Mouse (Mus musculus) intestine, postnatal 0 days (tissue): Measurements from ENCODE around the gene Dnajc4. TPM values are rescaled to one million over a fixed set of nuclear protein-coding genes. Genes with fewer than 3 reads are reported as not detected.

ENCODE experiments used
- ATAC-seq: fragments of 200-750 bp; cut with Nextera tagmentation; 2 replicates; pipeline ENCODE4 v1.8.0; 2017; ENCODE audit warnings: mild to moderate bottlenecking, moderate TSS enrichment, moderate library complexity
- H3K27ac ChIP-seq: fragments of 300-500 bp; sonication (generic); 2 replicates; pipeline ENCODE4 v1.5.1; 2014; ENCODE audit warnings: mild to moderate bottlenecking, low read depth, low read length, moderate library complexity
- H3K27me3 ChIP-seq: fragments of 300-500 bp; sonication (generic); replicated peaks from 2 replicates; pipeline ENCODE4 v1.6.1; 2014; ENCODE audit warnings: low read length, mixed read lengths; ENCODE audit not compliant: control insufficient read depth, insufficient read depth
- H3K36me3 ChIP-seq: fragments of 300-500 bp; sonication (generic); 2 replicates; pipeline ENCODE4 v1.6.1; 2014; ENCODE audit warnings: mild to moderate bottlenecking, moderate library complexity; ENCODE audit not compliant: control insufficient read depth, insufficient read depth
- H3K4me1 ChIP-seq: fragments of 300-500 bp; sonication (generic); replicated peaks from 2 replicates; pipeline ENCODE4 v1.6.1; 2014; ENCODE audit warnings: antibody characterized with exemption, low read length, mixed read lengths; ENCODE audit not compliant: control insufficient read depth, insufficient read depth
- H3K4me2 ChIP-seq: fragments of 300-500 bp; sonication (generic); replicated peaks from 2 replicates; pipeline ENCODE4 v1.6.1; 2014; ENCODE audit warnings: low read depth, mild to moderate bottlenecking, moderate library complexity
- H3K4me3 ChIP-seq: fragments of 300-500 bp; sonication (generic); 2 replicates; pipeline ENCODE4 v1.5.1; 2014; ENCODE audit warnings: low read depth, low read length
- H3K9ac ChIP-seq: fragments of 300-500 bp; sonication (generic); 2 replicates; pipeline ENCODE4 v1.6.1; 2014; ENCODE audit warnings: mild to moderate bottlenecking, low read depth, low read length
- H3K9me3 ChIP-seq: fragments of 300-500 bp; sonication (generic); 2 replicates; pipeline ENCODE4 v1.6.1; 2016; ENCODE audit warnings: mixed run types; ENCODE audit not compliant: control insufficient read depth
- CTCF ChIP-seq: sonication (generic); IDR thresholded peaks from 2 replicates; pipeline ENCODE4 v1.5.1; 2016; ENCODE audit warnings: low read depth, mild to moderate bottlenecking, control low read depth, antibody characterized with exemption, moderate library complexity
- WGBS: fragments of 180-500 bp; shearing (Covaris S2); extraction: QIAGEN DNeasy Blood & Tissue Kit; methylation state at CpG from one replicate; pipeline ENCODE4 v1.1.7; 2014; 5-methylcytosine and 5-hydroxymethylcytosine counted together
- polyA plus RNA-seq: library from polyadenylated mRNA; unstranded; fragments of >200 nt; fragmentation: Nextera tagmentation; extraction: Ambion mirVana; gene quantifications from 2 replicates; pipeline ENCODE4 v1.2.1, GENCODE M21; 2015

Gene Dnajc4
- polyA plus RNA-seq, 1 experiment from 2014 or later: 32.3 TPM

GRCm38 (mm10) chr19:6939106-6940002 lies 53.0 kb downstream of the Dnajc4 start:
- H3K9ac ChIP-seq: no peak overlapping the region
- TF ChIP-seq CTCF: no peak
- no peak overlapping the region for H3K4me3 ChIP-seq
- WGBS: 89% methylated on average over 20 of the region's 20 CpGs
- no peaks in the 10 kb centered on the region for H3K9me3 ChIP-seq
- peak overlapping the region; percentile 28; the same call in 1 of the 2 replicates for H3K27ac ChIP-seq
- H3K27me3 ChIP-seq: peaks cover 18% of the 10 kb centered on the region
- no peaks in the 10 kb centered on the region; the same call in 1 of the 2 replicates for H3K36me3 ChIP-seq
- H3K4me1 ChIP-seq: no peaks in the 10 kb centered on the region
- ATAC-seq: no peak
- H3K4me2 ChIP-seq: no peak overlapping the region

Other genes starting within 250 kb of the Dnajc4 start
- gene Rps6ka4, start 151.9 kb downstream of the Dnajc4 start, polyA plus RNA-seq: 15.7 and 16.7 TPM in 2 replicates
- 1.4 and 1.7 TPM in 2 replicates for gene Ccdc88b, start 134.4 kb downstream of the Dnajc4 start, polyA plus RNA-seq
- 52.0 and 54.4 TPM in 2 replicates for gene Trmt112, start 82.9 kb downstream of the Dnajc4 start, polyA plus RNA-seq
- gene Prdx5, start 82.5 kb downstream of the Dnajc4 start, polyA plus RNA-seq: 910 and 912 TPM in 2 replicates
- 63.6 TPM in 2 replicates for gene Esrra, start 70.8 kb downstream of the Dnajc4 start, polyA plus RNA-seq
- gene Catsperz, start 67.2 kb downstream of the Dnajc4 start, polyA plus RNA-seq: 0.65 and 0.76 TPM in 2 replicates
- 0.21 and 0.38 TPM in 2 replicates for gene Kcnk4, start 58.1 kb downstream of the Dnajc4 start, polyA plus RNA-seq
- 66.2 and 70.1 TPM in 2 replicates for gene Bad, start 50.7 kb downstream of the Dnajc4 start, polyA plus RNA-seq
- 20.0 and 20.9 TPM in 2 replicates for gene Gpr137, start 50.1 kb downstream of the Dnajc4 start, polyA plus RNA-seq
- gene Ppp1r14b, start 17.6 kb downstream of the Dnajc4 start, polyA plus RNA-seq: 102 and 105 TPM in 2 replicates
- 107 and 123 TPM in 2 replicates for gene Plcb3, start 16.1 kb downstream of the Dnajc4 start, polyA plus RNA-seq
- 135 and 142 TPM in 2 replicates for gene Fkbp2, start 12.1 kb downstream of the Dnajc4 start, polyA plus RNA-seq
- 23.2 and 25.2 TPM in 2 replicates for gene Vegfb, start 4.9 kb downstream of the Dnajc4 start, polyA plus RNA-seq
- 50.4 and 51.9 TPM in 2 replicates for gene Nudt22, start 3.5 kb upstream of the Dnajc4 start, polyA plus RNA-seq
- 7.6 and 10.2 TPM in 2 replicates for gene Trpt1, start 3.6 kb upstream of the Dnajc4 start, polyA plus RNA-seq
- gene Fermt3, start 26.9 kb upstream of the Dnajc4 start, polyA plus RNA-seq: 8.9 and 9.3 TPM in 2 replicates
- gene Stip1, start 47.4 kb upstream of the Dnajc4 start, polyA plus RNA-seq: 46.2 and 47.8 TPM in 2 replicates
- 14.4 and 15.1 TPM in 2 replicates for gene Macrod1, start 64.2 kb upstream of the Dnajc4 start, polyA plus RNA-seq
- gene Flrt1, start 113.2 kb upstream of the Dnajc4 start, polyA plus RNA-seq: 0.75 and 0.82 TPM in 2 replicates
- gene Otub1, start 213.7 kb upstream of the Dnajc4 start, polyA plus RNA-seq: 121 and 126 TPM in 2 replicates
- gene Cox8a, start 225.0 kb upstream of the Dnajc4 start, polyA plus RNA-seq: 2,194 and 2,204 TPM in 2 replicates
- 18.6 and 19.7 TPM in 2 replicates for gene Naa40, start 248.6 kb upstream of the Dnajc4 start, polyA plus RNA-seq